Mouse (Mus musculus) frontal cortex, postnatal 14 days (tissue): ENCODE data around the gene Ptprc.

Experiments used
- DNase-seq, 2 experiments: peaks; one replicate each; pipeline ENCODE4 v3.0.0; 2022; ENCODE audit warnings: low spot score in 2 of 2

Ptprc gene

GRCm38 (mm10) chr1:138040556-138040955 lies 135.0 kb downstream of the Ptprc start:
- DNase-seq: no peak

GRCm38 (mm10) chr1:138039201-138039600 lies 136.3 kb downstream of the Ptprc start:
- no peak for DNase-seq

GRCm38 (mm10) chr1:138037484-138037883 lies 138.0 kb downstream of the Ptprc start:
- DNase-seq: no peak

GRCm38 (mm10) chr1:138029649-138030048 lies 145.9 kb downstream of the Ptprc start:
- no peak for DNase-seq

- DNase-seq: no peak
Measured at GRCm38 (mm10) chr1:138025298-138025697, 150.2 kb downstream of the Ptprc start.

GRCm38 (mm10) chr1:138023601-138024000 lies 151.9 kb downstream of the Ptprc start:
- no peak for DNase-seq

- DNase-seq: no peak
Measured at GRCm38 (mm10) chr1:138022918-138023295, 152.6 kb downstream of the Ptprc start.

GRCm38 (mm10) chr1:138021962-138022917 lies 153.3 kb downstream of the Ptprc start:
- no peak for DNase-seq
